In the genomic region with DNA sequence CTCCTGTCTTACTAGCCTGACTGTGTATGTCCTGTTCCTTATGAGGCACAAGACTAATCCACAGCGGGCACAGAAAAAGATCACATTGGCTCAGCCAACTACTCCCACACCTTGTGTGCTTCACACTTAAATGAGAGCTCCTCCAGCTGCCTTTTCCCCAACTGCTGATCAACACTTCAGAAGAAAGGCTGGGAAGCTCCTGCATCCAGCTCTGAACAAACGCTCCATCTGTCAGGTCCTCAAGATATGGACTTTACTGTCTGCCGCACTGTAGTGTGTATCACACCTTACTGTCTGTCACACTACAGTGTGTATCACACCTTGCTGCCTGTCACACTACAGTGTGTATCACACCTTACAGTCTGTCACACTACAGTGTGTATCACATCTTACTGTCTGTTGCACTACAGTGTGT, we compare ENCODE assay signal across 35 mouse cellular contexts.
DNase-seq lines count a peak whose midpoint lies in the region; ATAC-seq lines count a peak whose summit lies in the region.
"Had no signal": no experiment of that assay in that cellular context is flagged by ENCODE, and none has a peak within 500 bp of the region (broad histone marks: within the 10 kb centered on the region; RNA-seq: fewer than 3 reads in every experiment).

No protein-coding gene starts in this region.

- H3K36me3 ChIP-seq in forebrain, embryonic 12.5 days (replicated peaks): no peaks in the 10 kb centered on the region
- H3K36me3 ChIP-seq in forebrain, embryonic 11.5 days (ENCODE audit: control insufficient read depth, insufficient read depth, low read length): no peaks in the 10 kb centered on the region
- H3K36me3 ChIP-seq in forebrain, embryonic 16.5 days (ENCODE audit: control insufficient read depth, insufficient read depth): no peaks in the 10 kb centered on the region
- H3K36me3 ChIP-seq: embryonic facial prominence, embryonic 13.5 days; hindbrain, embryonic 13.5 days; limb, embryonic 10.5 days; limb, embryonic 15.5 days; midbrain, embryonic 10.5 days; stomach, embryonic 15.5 days had no signal

- WGBS in forebrain, embryonic 12.5 days: 85% methylated on average over 3 of the region's 3 CpGs
- 89% methylated on average over 3 of the region's 3 CpGs for WGBS in forebrain, embryonic 11.5 days
- 60% methylated on average over 3 of the region's 3 CpGs for WGBS in forebrain, embryonic 16.5 days

- no peaks in the 10 kb centered on the region for H3K4me1 ChIP-seq in forebrain, embryonic 12.5 days
- H3K4me1 ChIP-seq in forebrain, embryonic 11.5 days (replicated peaks; ENCODE audit: control insufficient read depth, insufficient read depth, low read length): no peaks in the 10 kb centered on the region
- H3K4me1 ChIP-seq in forebrain, embryonic 16.5 days (replicated peaks; ENCODE audit: control insufficient read depth, insufficient read depth, low read length): peaks cover 4% of the 10 kb centered on the region
- H3K4me1 ChIP-seq: hindbrain, embryonic 13.5 days; limb, embryonic 10.5 days; limb, embryonic 15.5 days; midbrain, embryonic 10.5 days; stomach, embryonic 15.5 days had no signal

- H3K27me3 ChIP-seq in forebrain, embryonic 12.5 days: no peaks in the 10 kb centered on the region
- no peaks in the 10 kb centered on the region for H3K27me3 ChIP-seq in forebrain, embryonic 11.5 days (ENCODE audit: control insufficient read depth, insufficient read depth, low read length)
- H3K27me3 ChIP-seq in forebrain, embryonic 16.5 days (replicated peaks; ENCODE audit: control insufficient read depth, insufficient read depth, low read length): no peaks in the 10 kb centered on the region
- H3K27me3 ChIP-seq: CH12.LX; embryonic facial prominence, embryonic 13.5 days; hindbrain, embryonic 13.5 days; limb, embryonic 15.5 days; stomach, embryonic 15.5 days had no signal

- H3K9ac ChIP-seq in forebrain, embryonic 12.5 days: no peak overlapping the region
- H3K9ac ChIP-seq in forebrain, embryonic 11.5 days (ENCODE audit: low read length): no peak overlapping the region
- no peak overlapping the region for H3K9ac ChIP-seq in forebrain, embryonic 16.5 days (replicated peaks; ENCODE audit: low read depth, low read length)
- H3K9ac ChIP-seq: embryonic facial prominence, embryonic 13.5 days; hindbrain, embryonic 13.5 days; limb, embryonic 15.5 days; liver, embryonic 14.5 days; stomach, embryonic 15.5 days had no signal

- 0 out of 2 replicates have a peak, but pooled peaks have one; percentile 3 for ATAC-seq in forebrain, embryonic 12.5 days (ENCODE audit: low FRiP score)
- no peak for ATAC-seq in forebrain, embryonic 11.5 days (replicated peaks; ENCODE audit: low FRiP score)
- peak; percentile 56; the same call in 1 of the 2 replicates for ATAC-seq in forebrain, embryonic 16.5 days
- ATAC-seq: activated CD4-positive, CD25-positive, alpha-beta regulatory T cell, adult 4 months; intestine, embryonic 16.5 days had no signal

- no peak overlapping the region for H3K4me3 ChIP-seq in forebrain, embryonic 12.5 days (replicated peaks)
- H3K4me3 ChIP-seq in forebrain, embryonic 11.5 days (ENCODE audit: low read depth, low read length): no peak overlapping the region
- H3K4me3 ChIP-seq in forebrain, embryonic 16.5 days (replicated peaks; ENCODE audit: low read length): no peak overlapping the region
- H3K4me3 ChIP-seq: embryonic facial prominence, embryonic 13.5 days; erythroblast, embryonic 14.5 days; hindbrain, embryonic 13.5 days; limb, embryonic 10.5 days; limb, embryonic 15.5 days; midbrain, embryonic 10.5 days; stomach, embryonic 15.5 days had no signal

- H3K9me3 ChIP-seq in forebrain, embryonic 12.5 days: no peaks in the 10 kb centered on the region
- H3K9me3 ChIP-seq in forebrain, embryonic 11.5 days (ENCODE audit: control insufficient read depth, low read length): no peaks in the 10 kb centered on the region
- no peaks in the 10 kb centered on the region for H3K9me3 ChIP-seq in forebrain, embryonic 16.5 days (ENCODE audit: control insufficient read depth, low read length)
- H3K9me3 ChIP-seq: embryonic facial prominence, embryonic 13.5 days; hindbrain, embryonic 13.5 days; limb, embryonic 10.5 days; limb, embryonic 15.5 days; midbrain, embryonic 10.5 days; stomach, embryonic 15.5 days had no signal

- intact Hi-C loops in heart, postnatal 25 days (cut with DNase I): no loop called here

- no peak overlapping the region for H3K4me2 ChIP-seq in forebrain, embryonic 12.5 days
- no peak overlapping the region for H3K4me2 ChIP-seq in forebrain, embryonic 11.5 days (ENCODE audit: low read depth, low read length, severe bottlenecking)
- no peak overlapping the region for H3K4me2 ChIP-seq in forebrain, embryonic 16.5 days (ENCODE audit: low read length)
- H3K4me2 ChIP-seq: embryonic facial prominence, embryonic 13.5 days; heart, embryonic 11.5 days; hindbrain, embryonic 13.5 days; limb, embryonic 15.5 days; stomach, embryonic 15.5 days had no signal

- no peak for DNase-seq in forebrain, embryonic 11.5 days (ENCODE audit: low spot score)
- peak; percentile 57 for DNase-seq in heart, adult 11 months
- no peak for DNase-seq in heart, postnatal 25 days (ENCODE audit: low spot score)
- peak; percentile 19 for DNase-seq in right cerebral cortex, adult 18-20 months
- DNase-seq in right cerebral cortex, postnatal 10 days (ENCODE audit: low spot score in 2 of 2): no peak
- no peak for DNase-seq in adrenal gland, postnatal 4 days (ENCODE audit: low spot score in 2 of 2)
- DNase-seq: adrenal gland, adult 2 months; adrenal gland, postnatal 36 days; cerebellum, adult 11 months; cerebellum, adult 9-11 months; embryo, embryonic 11 days; gastrocnemius, postnatal 25 days; heart, adult 18-20 months; heart, postnatal 4 days; kidney, adult 8-10 months; kidney, postnatal 4 days; lung, adult 2 months; lung, postnatal 10 days; thymus, postnatal 14 days had no signal

- no peak overlapping the region for H3K27ac ChIP-seq in forebrain, embryonic 12.5 days
- H3K27ac ChIP-seq in forebrain, embryonic 11.5 days (ENCODE audit: low read depth, low read length): no peak overlapping the region
- no peak overlapping the region for H3K27ac ChIP-seq in forebrain, embryonic 16.5 days (ENCODE audit: low read length)
- H3K27ac ChIP-seq: embryonic facial prominence, embryonic 13.5 days; hindbrain, embryonic 13.5 days; kidney, postnatal 0 days; limb, embryonic 10.5 days; limb, embryonic 15.5 days; liver, embryonic 14.5 days; macrophage; midbrain, embryonic 10.5 days; stomach, embryonic 15.5 days had no signal

Comparison
In these comparisons a context has a peak if more than half of its experiments do, and no peak if none do; other contexts are left out.
1. DNase-seq: peak in heart, adult 11 months (single experiment) and right cerebral cortex, adult 18-20 months (single experiment); none in forebrain, embryonic 11.5 days (single experiment), heart, postnatal 25 days (single experiment), right cerebral cortex, postnatal 10 days (0 of 2) and adrenal gland, postnatal 4 days (0 of 2).